Mouse (Mus musculus) CH12.LX (cell line): Measurements from ENCODE around the gene Wdr83. TPM values are rescaled to one million over a fixed set of nuclear protein-coding genes. Genes with fewer than 3 reads are reported as not detected.

Experiments used
- DNase-seq: peaks from one replicate; pipeline ENCODE4 v3.0.0-alpha.2; 2013; ENCODE audit errors: extremely low read depth
- H3K27ac ChIP-seq: 2 replicates; pipeline ENCODE4 v1.5.1; 2012; ENCODE audit warnings: low read depth, mild to moderate bottlenecking, control low read depth, moderate library complexity; ENCODE audit not compliant: insufficient read depth
- H3K27me3 ChIP-seq: replicated peaks from 2 replicates; pipeline ENCODE3; 2012; ENCODE audit warnings: inconsistent platforms
- H3K36me3 ChIP-seq, 2 experiments: replicated peaks in 1 of 2; 2 replicates each; pipeline versions ENCODE3 to v1.6.1; 2012; ENCODE audit warnings: inconsistent platforms in 1 of 2, low read length in 1 of 2, mild to moderate bottlenecking in 1 of 2, mixed read lengths in 1 of 2, moderate library complexity in 1 of 2; ENCODE audit not compliant: control insufficient read depth in 1 of 2, insufficient read depth in 1 of 2
- H3K4me1 ChIP-seq, 2 experiments: 2 replicates each; pipeline ENCODE4 v1.6.1; 2012; ENCODE audit warnings: inconsistent platforms in 1 of 2, moderate library complexity in 1 of 2; ENCODE audit not compliant: insufficient read depth in 2 of 2, control insufficient read depth in 1 of 2
- H3K4me2 ChIP-seq: 2 replicates; pipeline ENCODE4 v1.6.1; 2012; ENCODE audit warnings: low read depth, mild to moderate bottlenecking, control low read depth; ENCODE audit not compliant: poor library complexity, insufficient read depth, severe bottlenecking
- H3K4me3 ChIP-seq, 3 experiments: fragments of 150-350 bp in 1 of 3; sonication (generic) in 1 of 3; replicated peaks in 1 of 3; 2 replicates each; pipeline versions ENCODE3 to v1.5.1; 2011 to 2012; ENCODE audit warnings: low read depth in 2 of 3, low read length in 2 of 3, mild to moderate bottlenecking in 2 of 3, moderate library complexity in 2 of 3, control low read depth in 1 of 3, improper control_type of control experiment in 1 of 3, inconsistent platforms in 1 of 3, mixed read lengths in 1 of 3; ENCODE audit not compliant: poor library complexity in 1 of 3
- H3K79me2 ChIP-seq: replicated peaks from 2 replicates; pipeline ENCODE4 v1.6.1; 2012; ENCODE audit warnings: mild to moderate bottlenecking, moderate library complexity; ENCODE audit not compliant: control insufficient read depth, poor library complexity, insufficient read depth, severe bottlenecking; ENCODE audit errors: extremely low read depth
- H3K9ac ChIP-seq: 2 replicates; pipeline ENCODE4 v1.6.1; 2012; ENCODE audit warnings: low read depth, mild to moderate bottlenecking, control low read depth, moderate library complexity; ENCODE audit not compliant: insufficient read depth
- H3K9me3 ChIP-seq: replicated peaks from 2 replicates; pipeline ENCODE3; 2012; ENCODE audit warnings: low read length, inconsistent platforms, mixed read lengths
- BHLHE40 ChIP-seq: IDR thresholded peaks from 2 replicates; pipeline ENCODE4 v1.6.1; 2011; ENCODE audit warnings: mild to moderate bottlenecking, low read depth, low read length, improper control_type of control experiment
- CHD1 ChIP-seq: IDR thresholded peaks from 2 replicates; pipeline ENCODE4 v1.6.1; 2012; ENCODE audit warnings: low read depth, low read length, improper control_type of control experiment, inconsistent platforms
- CHD2 ChIP-seq: IDR thresholded peaks from 2 replicates; pipeline ENCODE4 v1.6.1; 2011; ENCODE audit warnings: low read length, improper control_type of control experiment
- CTCF ChIP-seq, 2 experiments: IDR thresholded peaks in 1 of 2; conservative IDR thresholded peaks in 1 of 2; 2 replicates each; pipeline ENCODE4 v1.5.1; 2011 to 2012; ENCODE audit warnings: low read depth in 2 of 2, low read length in 2 of 2, improper control_type of control experiment in 1 of 2, inconsistent platforms in 1 of 2, mild to moderate bottlenecking in 1 of 2, moderate library complexity in 1 of 2
- E2F4 ChIP-seq: IDR thresholded peaks from 2 replicates; pipeline ENCODE4 v1.6.1; 2011; ENCODE audit warnings: low read depth, low read length, improper control_type of control experiment; ENCODE audit not compliant: insufficient replicate concordance
- EP300 ChIP-seq: IDR thresholded peaks from 2 replicates; pipeline ENCODE4 v1.6.1; 2011; ENCODE audit warnings: low read length, improper control_type of control experiment
- ETS1 ChIP-seq: conservative IDR thresholded peaks from 2 replicates; pipeline ENCODE4 v1.6.1; 2012; ENCODE audit warnings: low read depth, mild to moderate bottlenecking, inconsistent platforms, low read length, improper control_type of control experiment, moderate library complexity
- HCFC1 ChIP-seq: IDR thresholded peaks from 2 replicates; pipeline ENCODE4 v1.6.1; 2012; ENCODE audit warnings: low read depth, mild to moderate bottlenecking, inconsistent platforms, low read length, improper control_type of control experiment
- IRF4 ChIP-seq: IDR thresholded peaks from 2 replicates; pipeline ENCODE4 v1.6.1; 2014; ENCODE audit warnings: low read depth, mild to moderate bottlenecking, inconsistent platforms, low read length, improper control_type of control experiment
- JUN ChIP-seq: IDR thresholded peaks from 2 replicates; pipeline ENCODE4 v1.6.1; 2011; ENCODE audit warnings: low read depth, mild to moderate bottlenecking, low read length, improper control_type of control experiment, moderate library complexity; ENCODE audit not compliant: insufficient read depth
- JUND ChIP-seq: conservative IDR thresholded peaks from 2 replicates; pipeline ENCODE4 v1.6.1; 2011; ENCODE audit warnings: low read depth, low read length, improper control_type of control experiment
- KAT2A ChIP-seq: IDR thresholded peaks from 2 replicates; pipeline ENCODE4 v1.6.1; 2012; ENCODE audit warnings: low read length, improper control_type of control experiment, inconsistent platforms; ENCODE audit not compliant: insufficient replicate concordance
- MAFK ChIP-seq: IDR thresholded peaks from 2 replicates; pipeline ENCODE4 v1.6.1; 2011; ENCODE audit warnings: low read length, improper control_type of control experiment; ENCODE audit not compliant: insufficient replicate concordance
- MAX ChIP-seq: IDR thresholded peaks from 2 replicates; pipeline ENCODE4 v1.6.1; 2011; ENCODE audit warnings: low read length, improper control_type of control experiment
- MEF2A ChIP-seq: IDR thresholded peaks from 2 replicates; pipeline ENCODE4 v1.6.1; 2014; ENCODE audit warnings: low read depth, mild to moderate bottlenecking, inconsistent platforms, low read length, improper control_type of control experiment, borderline replicate concordance
- MYC ChIP-seq: IDR thresholded peaks from 2 replicates; pipeline ENCODE4 v1.6.1; 2011; ENCODE audit warnings: low read depth, mild to moderate bottlenecking, improper control_type of control experiment, low read length
- NELFE ChIP-seq: IDR thresholded peaks from 2 replicates; pipeline ENCODE4 v1.6.1; 2011; ENCODE audit warnings: low read depth, low read length, improper control_type of control experiment
- NRF1 ChIP-seq: IDR thresholded peaks from 2 replicates; pipeline ENCODE4 v1.6.1; 2014; ENCODE audit warnings: low read depth, mild to moderate bottlenecking, inconsistent platforms, low read length, improper control_type of control experiment, moderate library complexity
- PAX5 ChIP-seq: IDR thresholded peaks from 2 replicates; pipeline ENCODE4 v1.6.1; 2012; ENCODE audit warnings: low read length, inconsistent platforms, mixed read lengths
- POLR2AphosphoS2 ChIP-seq: IDR thresholded peaks from 2 replicates; pipeline ENCODE4 v1.6.1; 2011; ENCODE audit warnings: low read depth, low read length, improper control_type of control experiment
- RAD21 ChIP-seq: IDR thresholded peaks from 2 replicates; pipeline ENCODE4 v1.6.1; 2011; ENCODE audit warnings: low read depth, mild to moderate bottlenecking, low read length, improper control_type of control experiment, moderate library complexity
- RCOR1 ChIP-seq: conservative IDR thresholded peaks from 2 replicates; pipeline ENCODE4 v1.6.1; 2012; ENCODE audit warnings: low read depth, mild to moderate bottlenecking, inconsistent platforms, low read length, improper control_type of control experiment
- SIN3A ChIP-seq: IDR thresholded peaks from 2 replicates; pipeline ENCODE4 v1.6.1; 2012; ENCODE audit warnings: low read length, improper control_type of control experiment, inconsistent platforms
- SMC3 ChIP-seq: IDR thresholded peaks from 2 replicates; pipeline ENCODE4 v1.6.1; 2011; ENCODE audit warnings: low read depth, low read length, improper control_type of control experiment
- TBP ChIP-seq: conservative IDR thresholded peaks from 2 replicates; pipeline ENCODE4 v1.6.1; 2011; ENCODE audit warnings: low read depth, low read length, improper control_type of control experiment
- TCF12 ChIP-seq: IDR thresholded peaks from 2 replicates; pipeline ENCODE4 v1.6.1; 2014; ENCODE audit warnings: low read depth, mild to moderate bottlenecking, inconsistent platforms, low read length, improper control_type of control experiment
- USF1 ChIP-seq: IDR thresholded peaks from 2 replicates; pipeline ENCODE4 v1.6.1; 2014; ENCODE audit warnings: low read depth, mild to moderate bottlenecking, inconsistent platforms, low read length, improper control_type of control experiment
- ZC3H11A ChIP-seq: IDR thresholded peaks from 2 replicates; pipeline ENCODE4 v1.6.1; 2012; ENCODE audit warnings: low read depth, mild to moderate bottlenecking, inconsistent platforms, low read length, improper control_type of control experiment
- ZKSCAN1 ChIP-seq: IDR thresholded peaks from 2 replicates; pipeline ENCODE4 v1.6.1; 2012; ENCODE audit warnings: low read depth, inconsistent platforms, low read length, improper control_type of control experiment, borderline replicate concordance
- ZMIZ1 ChIP-seq: IDR thresholded peaks from 2 replicates; pipeline ENCODE4 v1.6.1; 2012; ENCODE audit warnings: low read depth, mild to moderate bottlenecking, inconsistent platforms, low read length, improper control_type of control experiment
- ZNF384 ChIP-seq: IDR thresholded peaks from 2 replicates; pipeline ENCODE4 v1.6.1; 2012; ENCODE audit warnings: low read depth, low read length, improper control_type of control experiment, inconsistent platforms
- dilution Hi-C: fragments of 300-500 bp; cut with MboI; formaldehyde crosslinking; loops from 2 replicates; pipeline ENCODE4 v1.14.3; 2020; ENCODE audit warnings: low sequenced_read_pairs; ENCODE audit not compliant: extremely low pct_unique_long_range_greater_than_20kb, extremely low pct_ligation_motif_present
- in situ Hi-C: fragments of 300-500 bp; cut with MboI; formaldehyde crosslinking; loops from 3 replicates; pipeline ENCODE4 v1.14.3; 2019; ENCODE audit warnings: low sequenced_read_pairs, low pct_ligation_motif_present, low pct_unique_long_range_greater_than_20kb, mixed read lengths
- polyA plus RNA-seq: library from polyadenylated mRNA; unstranded; fragments of >175 nt; gene quantifications from 2 replicates; pipeline ENCODE4 v1.2.1, GENCODE M21; 2012; ENCODE audit warnings: low read depth; ENCODE audit not compliant: insufficient read length
- total RNA-seq, 2 experiments: library from RNA; depleted of rRNA; stranded (reverse); fragments of 300-350 nt in 1 of 2; fragments of >200 nt in 1 of 2; gene quantifications; 2 replicates each; pipeline ENCODE4 v1.2.3; 2012 to 2014

The Wdr83 gene
- total and polyA plus RNA-seq, 3 experiments, result 5.5 to 35.6 (median 24.6) TPM

GRCm38 (mm10) chr8:85035165-85035727 is 45.9 kb downstream of the Wdr83 start:
- peak; percentile 36; the same call in 1 of the 2 replicates for TF ChIP-seq CHD2
- 0 out of 2 replicates have a peak, but pooled peaks have one; percentile 19 for TF ChIP-seq EP300
- no peak for TF ChIP-seq NRF1
- no peak for TF ChIP-seq JUND
- peak; percentile 87; the same call in 1 of the 2 replicates for TF ChIP-seq POLR2AphosphoS2
- TF ChIP-seq MAFK, result peak; percentile 85
- TF ChIP-seq ZNF384, result no peak
- TF ChIP-seq TCF12, result peak; percentile 23; the same call in 1 of the 2 replicates
- dilution Hi-C loops (no loop called here), in situ Hi-C loops (no loop called here)
- peak overlapping the region; percentile 66 to 90 (median 88) for H3K4me3 ChIP-seq
- H3K4me1 ChIP-seq, result peaks cover 3 to 35% of the 10 kb centered on the region in 2 experiments; a peak in 3 of 4 replicates
- no peaks in the 10 kb centered on the region for H3K27me3 ChIP-seq
- peak overlapping the region; percentile 78 for H3K27ac ChIP-seq
- no peak for DNase-seq
- H3K4me2 ChIP-seq, result peak overlapping the region; percentile 93
- peaks cover 38% of the 10 kb centered on the region for H3K79me2 ChIP-seq
- H3K36me3 ChIP-seq, result peaks cover 27 to 44% of the 10 kb centered on the region in 2 experiments
- H3K9ac ChIP-seq, result peak overlapping the region; percentile 72
- H3K9me3 ChIP-seq, result no peaks in the 10 kb centered on the region

- Histone ChIP-seq H3K27me3 (no peaks in the 10 kb centered on the region), H3K79me2 (peaks cover 38% of the 10 kb centered on the region), H3K4me1 (peaks cover under 1 to 35% of the 10 kb centered on the region in 2 experiments; a peak in 3 of 4 replicates), H3K4me2 (peak overlapping the region; percentile 93), H3K27ac (no peak overlapping the region), H3K9ac (peak overlapping the region; percentile 72), H3K4me3 (peak overlapping the region; percentile 6 to 90 (median 31)), H3K36me3 (peaks cover 32 to 44% of the 10 kb centered on the region in 2 experiments), H3K9me3 (no peaks in the 10 kb centered on the region)
- in situ Hi-C loops (no loop called here), dilution Hi-C loops (no loop called here)
- peak; percentile 82 for DNase-seq
- no peak for TF ChIP-seq TCF12
- TF ChIP-seq MYC, result peak; percentile 58; the same call in 1 of the 2 replicates
- no peak for TF ChIP-seq ZNF384
- peak; percentile 80 for TF ChIP-seq MAX
- TF ChIP-seq HCFC1, result peak; percentile 76
- TF ChIP-seq CHD1, result no peak
- no peak for TF ChIP-seq E2F4
- TF ChIP-seq EP300, result no peak
- no peak for TF ChIP-seq RAD21
- no peak for TF ChIP-seq MAFK
- no peak for TF ChIP-seq RCOR1
- peak; percentile 88 for TF ChIP-seq NRF1
- no peak for TF ChIP-seq CTCF (conservative IDR thresholded peaks at IDR 0.05 in 1 of 2, IDR thresholded peaks at IDR 0.05 in 1 of 2; ENCODE audit: low read depth in 2 of 2, low read length in 2 of 2)
- TF ChIP-seq JUN, result no peak
- no peak for TF ChIP-seq ZC3H11A
- no peak for TF ChIP-seq ETS1
- no peak for TF ChIP-seq IRF4
- TF ChIP-seq TBP, result no peak
- TF ChIP-seq ZMIZ1, result no peak
- TF ChIP-seq KAT2A, result no peak
- TF ChIP-seq NELFE, result no peak
- TF ChIP-seq USF1, result no peak
- TF ChIP-seq JUND, result no peak
- TF ChIP-seq SMC3, result no peak
- peak; percentile 79 for TF ChIP-seq SIN3A
- no peak for TF ChIP-seq PAX5
- peak; percentile 79; the same call in 1 of the 2 replicates for TF ChIP-seq POLR2AphosphoS2
- TF ChIP-seq MEF2A, result no peak
- TF ChIP-seq BHLHE40, result peak; percentile 85
- no peak for TF ChIP-seq ZKSCAN1
Observed at GRCm38 (mm10) chr8:85034764-85035163, 46.3 kb downstream of the Wdr83 start.
